Mouse (Mus musculus): Measurements from ENCODE around the gene Rbck1. TPM values are rescaled to one million over a fixed set of nuclear protein-coding genes. Genes with fewer than 3 reads are reported as not detected.
"Not testable (repeated sequence)": the region's sequence is repeated elsewhere in the genome, so short reads cannot be mapped to it uniquely, and the experiment has no call there.

Gene Rbck1
- total RNA-seq (2017) = 45.6 and 61.9 TPM in 2 replicates

DNA sequence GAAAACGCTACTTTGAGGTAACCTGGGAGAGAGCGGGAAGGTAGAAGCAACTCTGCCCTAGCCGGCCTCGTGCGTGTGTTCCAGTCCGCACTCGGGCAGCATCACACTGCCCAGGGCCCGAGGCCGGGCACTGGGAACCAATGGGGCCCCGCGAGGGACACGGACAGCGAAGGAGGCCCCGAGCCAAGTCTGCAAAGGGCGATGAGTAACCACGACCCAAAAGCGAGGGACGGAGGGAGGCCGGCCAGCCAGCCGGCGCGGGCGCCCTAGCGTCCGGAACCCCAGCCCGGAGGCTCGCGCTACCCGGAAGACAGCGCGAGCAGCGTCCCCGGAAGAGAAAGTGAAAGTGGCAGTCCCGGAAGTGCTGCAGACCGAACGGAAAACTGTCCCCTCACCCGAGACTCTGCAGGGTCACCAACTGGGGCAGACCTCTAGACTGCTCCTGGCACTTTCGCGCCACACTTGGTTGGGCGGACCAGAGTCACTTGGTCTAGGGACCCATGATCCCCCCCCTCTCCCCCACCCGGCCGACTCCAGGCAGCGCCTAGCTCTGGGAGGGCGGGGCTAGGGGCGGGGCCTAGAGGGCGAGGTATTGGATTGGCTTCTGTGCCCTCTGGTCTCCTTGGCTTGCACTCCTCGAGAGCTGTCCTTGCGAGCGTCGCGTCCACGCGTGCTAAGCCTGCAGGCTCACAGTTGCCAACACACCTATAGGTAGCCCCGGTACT, at the start of gene Rbck1:
TSS of gene Rbck1 (minus strand) at position 553 of the 725 bp plus-strand sequence.
- ATAC-seq (replicated peaks; ENCODE audit: low read depth, poor library complexity, severe bottlenecking) = peak; percentile 83

DNA sequence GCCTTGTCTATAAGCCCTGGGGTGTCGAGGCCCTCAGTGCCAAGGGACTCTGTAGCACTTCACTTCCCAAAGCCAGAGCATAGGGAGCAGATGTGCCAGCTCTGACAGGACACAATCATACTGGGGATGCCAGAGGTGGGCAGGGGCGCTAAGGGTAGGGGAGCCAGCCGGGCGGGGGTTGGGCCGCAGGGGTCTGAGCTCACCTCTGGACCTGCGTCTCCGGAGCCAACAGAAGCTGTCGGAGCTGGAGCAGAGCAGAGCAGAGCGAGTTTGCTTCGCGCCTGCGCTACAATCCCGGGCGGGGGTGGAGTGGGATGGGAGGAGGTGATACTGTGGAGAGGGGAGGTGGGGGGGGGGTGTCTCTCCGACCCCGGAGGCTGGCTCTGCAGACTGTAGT, 43.9 kb upstream of the Rbck1 start, which contains the start of gene Nrsn2:
TSS of gene Nrsn2 (minus strand) at position 294 of the 397 bp plus-strand sequence.
- ATAC-seq (replicated peaks; ENCODE audit: low read depth, poor library complexity, severe bottlenecking) = no peak

DNA sequence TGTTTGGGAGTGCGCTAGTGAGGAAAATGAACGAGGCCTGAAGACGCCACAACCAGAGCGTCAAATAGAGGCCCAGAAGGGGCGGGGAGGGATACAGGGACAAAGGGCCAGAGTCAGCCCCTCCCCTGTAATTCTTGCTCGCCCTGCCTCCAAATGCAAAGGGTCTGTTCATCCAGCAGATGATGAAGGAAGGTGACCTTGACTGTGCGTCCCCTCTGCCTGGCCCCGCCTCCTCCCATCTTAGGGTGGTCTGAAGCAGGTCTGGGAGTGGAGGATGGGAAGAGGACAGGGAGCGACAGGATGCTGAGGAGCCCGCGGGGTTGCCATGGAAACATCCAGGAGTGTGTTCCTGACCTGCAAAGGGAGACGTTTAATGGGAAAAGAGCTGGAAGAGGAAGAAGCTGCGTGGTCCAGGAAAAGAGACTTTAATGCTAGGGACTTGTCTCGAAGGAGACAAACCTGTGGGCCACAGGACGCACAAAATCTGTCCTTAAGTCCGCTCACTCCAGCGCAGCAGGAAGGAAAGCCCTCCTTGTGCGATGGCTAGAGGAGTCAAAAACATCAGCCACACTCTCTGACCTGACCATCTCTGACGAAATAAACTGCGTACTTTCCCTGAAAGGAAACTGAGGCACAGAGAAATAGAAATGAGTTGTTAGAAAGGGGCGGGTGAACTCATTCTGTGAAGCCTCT, 43.3 kb upstream of the Rbck1 start:
- no peak for ATAC-seq (replicated peaks; ENCODE audit: low read depth, poor library complexity, severe bottlenecking)

DNA sequence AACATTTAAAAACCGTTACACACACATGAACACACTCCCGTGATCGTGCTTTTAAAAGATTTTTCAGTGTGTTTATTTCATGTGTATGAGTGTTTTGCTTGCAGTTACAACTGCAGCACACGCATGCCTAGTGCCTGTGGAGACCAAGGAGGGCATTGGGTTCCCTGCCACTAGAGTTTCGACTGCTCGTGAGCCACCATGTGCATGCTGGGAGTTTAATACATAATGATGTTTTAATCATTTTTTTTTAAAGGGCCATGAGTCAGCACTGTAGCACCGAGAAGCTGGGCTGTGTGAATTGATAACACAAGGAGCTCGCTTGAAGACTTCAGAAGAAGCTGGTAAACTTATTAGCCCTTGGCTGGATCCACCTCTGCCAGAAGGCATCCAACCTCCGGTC, 41.1 kb upstream of the Rbck1 start:
- ATAC-seq (replicated peaks; ENCODE audit: low read depth, poor library complexity, severe bottlenecking) = peak; percentile 55

DNA sequence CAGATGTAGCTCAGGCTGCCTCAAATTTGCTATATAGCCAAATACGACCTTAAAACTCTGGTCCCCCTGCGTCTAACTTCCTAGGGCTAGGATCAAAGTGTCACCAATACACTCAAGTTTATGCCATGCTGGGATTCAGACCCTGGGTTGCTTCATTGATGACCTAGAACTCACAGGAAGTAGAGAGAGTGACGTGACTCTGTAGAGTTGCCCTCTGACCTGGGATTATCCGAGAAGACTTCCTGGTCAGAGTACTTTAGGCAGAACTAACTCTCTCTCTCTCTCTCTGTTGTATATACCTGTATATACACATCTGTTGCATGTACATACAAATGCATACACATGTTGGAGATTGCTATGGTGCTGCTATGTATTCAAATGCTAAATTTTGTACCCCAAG, 40.2 kb upstream of the Rbck1 start:
- ATAC-seq (replicated peaks; ENCODE audit: low read depth, poor library complexity, severe bottlenecking) = no peak

DNA sequence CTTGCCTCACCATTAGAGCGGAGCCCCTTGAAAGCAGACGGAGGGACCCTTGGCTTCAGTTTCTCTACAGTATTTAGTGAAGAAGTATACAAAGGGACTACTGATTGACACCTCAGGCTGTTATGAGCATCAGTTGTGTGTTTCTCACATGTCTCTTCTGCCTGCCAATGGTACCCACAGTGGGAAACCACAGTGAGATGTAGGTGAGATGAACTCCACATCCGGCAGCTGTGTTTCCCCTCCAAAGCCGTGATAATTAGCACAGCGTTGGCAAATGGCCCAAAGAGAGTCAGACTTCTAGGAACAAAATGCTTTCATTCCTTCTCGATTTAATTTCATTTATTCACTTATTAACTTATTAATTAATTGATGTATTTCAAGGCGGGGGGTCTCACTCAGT, 39.7 kb upstream of the Rbck1 start:
- ATAC-seq (replicated peaks; ENCODE audit: low read depth, poor library complexity, severe bottlenecking) = peak; percentile 75

DNA sequence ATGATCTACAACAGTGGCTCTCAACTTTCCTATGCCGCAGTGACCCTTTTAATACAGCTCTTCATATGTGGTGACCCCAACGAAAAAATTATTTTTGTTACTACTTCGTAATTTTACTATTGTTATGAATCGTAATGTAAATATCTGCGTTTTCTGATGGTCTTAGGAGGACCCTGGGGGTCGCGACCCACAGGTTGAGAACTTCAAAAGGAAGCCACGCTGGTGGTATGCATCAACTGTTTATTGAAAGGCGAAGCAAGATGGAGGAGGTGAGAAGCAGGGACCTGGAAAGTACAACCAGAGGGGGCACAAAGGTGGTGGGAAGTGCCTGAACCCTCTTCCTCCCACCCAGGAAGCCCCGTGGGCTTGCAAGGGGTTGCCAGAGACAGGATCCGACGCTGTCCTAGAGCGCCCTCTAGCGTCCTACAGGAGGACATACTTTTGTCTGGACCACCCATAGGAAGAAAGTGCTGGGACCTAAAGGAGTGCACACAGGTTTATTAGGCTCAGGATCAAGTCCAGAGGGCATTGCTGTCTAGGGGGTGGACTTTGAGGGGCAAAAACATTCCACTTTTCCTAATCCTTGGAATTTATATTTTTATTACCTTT, 36.2 kb upstream of the Rbck1 start:
- peak; percentile 67 for ATAC-seq (replicated peaks; ENCODE audit: low read depth, poor library complexity, severe bottlenecking)

DNA sequence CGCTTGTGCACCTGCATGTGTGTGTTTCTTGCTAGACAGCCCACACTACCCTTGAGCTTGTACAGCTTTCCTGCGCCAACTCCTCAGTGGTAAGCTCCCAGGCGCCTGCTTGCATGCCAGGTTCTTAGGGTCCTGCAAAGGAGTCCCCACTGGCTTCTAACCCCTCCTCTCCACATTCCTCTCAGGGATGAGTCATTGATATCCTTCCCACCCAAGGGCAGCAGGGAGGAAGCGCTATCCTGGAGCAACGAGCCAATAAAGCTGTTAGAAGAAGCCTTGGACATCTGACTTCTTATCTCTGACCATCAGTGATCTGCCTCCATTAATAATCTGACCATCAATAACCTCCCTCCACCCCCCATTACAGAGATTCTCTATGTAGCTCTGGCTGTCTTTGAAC, 35.5 kb upstream of the Rbck1 start:
- no peak for ATAC-seq (replicated peaks; ENCODE audit: low read depth, poor library complexity, severe bottlenecking)

DNA sequence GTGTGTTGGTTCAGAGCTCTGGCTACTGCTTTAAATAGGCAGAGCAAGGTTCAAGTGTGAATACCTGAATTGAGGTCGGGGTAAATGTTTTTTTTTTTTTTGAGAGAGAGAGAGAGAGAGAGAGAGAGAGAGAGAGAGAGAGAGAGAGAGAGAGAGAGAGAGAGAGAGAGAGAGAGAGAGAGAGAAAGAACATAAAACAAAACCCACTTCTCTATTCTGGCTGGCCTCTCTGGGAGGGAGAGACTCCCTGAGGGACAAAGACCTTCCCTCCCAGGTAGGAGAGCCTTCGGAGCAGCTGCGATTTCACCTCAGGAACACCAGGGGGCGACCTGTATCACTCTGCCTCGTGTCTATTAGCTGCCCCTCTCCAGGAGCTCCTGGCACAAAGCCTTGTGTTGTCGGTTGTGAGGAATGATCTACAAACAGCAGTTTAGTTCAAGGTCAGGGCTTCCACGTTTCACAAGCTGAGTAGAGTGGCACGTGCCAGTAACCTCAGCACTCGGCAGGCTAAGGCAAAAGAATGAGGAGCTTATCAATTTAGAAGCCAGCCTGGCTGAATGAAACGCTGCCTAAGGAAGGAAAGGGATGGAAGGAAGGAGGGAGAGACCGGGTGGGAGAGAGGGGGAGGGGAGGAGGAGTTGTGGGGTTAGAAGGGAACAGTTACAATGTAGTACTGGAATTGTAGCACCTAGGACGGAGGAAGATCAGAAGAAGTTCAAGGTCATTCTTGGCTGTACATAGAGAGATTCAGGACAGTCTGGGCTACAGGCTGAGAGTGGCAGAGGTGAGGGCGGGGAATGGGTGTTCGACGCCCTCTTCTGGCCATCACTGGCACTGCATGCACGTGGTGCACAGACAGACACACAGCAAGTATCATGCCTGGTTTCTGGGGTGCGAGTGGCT, 31.0 kb upstream of the Rbck1 start:
- peak; percentile 81 for ATAC-seq (replicated peaks; ENCODE audit: low read depth, poor library complexity, severe bottlenecking)

DNA sequence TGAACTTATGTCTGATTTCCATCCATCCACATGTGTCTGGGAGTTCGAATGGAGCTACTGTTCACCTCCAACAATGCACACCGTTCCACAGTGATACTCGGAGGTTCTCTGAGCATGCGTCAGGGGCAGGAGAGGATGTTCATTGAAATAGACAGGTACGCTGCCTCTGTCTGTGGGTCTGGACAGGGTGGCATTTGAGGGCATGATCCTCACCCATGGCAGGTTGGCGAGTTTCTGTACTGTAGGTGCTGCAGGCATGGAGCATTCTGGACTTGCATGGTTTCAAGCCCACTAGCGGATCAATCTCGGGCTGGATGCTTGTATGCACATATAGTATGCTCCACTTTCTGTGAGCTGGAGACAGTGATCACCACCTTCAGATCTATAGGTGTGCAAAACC, 28.7 kb upstream of the Rbck1 start:
- no peak for ATAC-seq (replicated peaks; ENCODE audit: low read depth, poor library complexity, severe bottlenecking)

DNA sequence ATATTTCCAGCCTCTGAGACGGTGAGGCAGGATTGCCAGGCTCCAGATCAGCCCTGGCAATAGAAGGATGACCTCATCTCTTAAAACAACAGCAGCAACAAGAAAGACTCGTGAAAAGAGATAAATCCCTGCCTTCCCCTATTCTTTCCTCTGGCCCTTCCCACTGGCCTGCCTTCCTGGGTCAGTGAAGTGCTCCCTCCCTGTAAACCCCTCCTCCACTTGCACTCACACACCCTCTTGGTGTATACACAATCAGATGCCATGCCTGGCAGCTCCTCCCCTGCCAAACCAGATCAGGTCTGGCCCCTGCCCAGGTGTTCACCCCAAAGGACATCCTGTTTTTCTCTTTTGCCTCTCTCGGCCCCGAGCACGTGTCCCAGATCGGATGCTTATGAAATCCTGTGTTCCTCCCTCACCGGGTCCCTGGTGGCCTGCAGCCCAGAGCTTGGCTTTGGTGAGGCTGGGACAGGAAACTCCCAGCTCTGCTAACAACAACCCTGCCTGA, 27.9 kb upstream of the Rbck1 start:
- peak; percentile 65 for ATAC-seq (replicated peaks; ENCODE audit: low read depth, poor library complexity, severe bottlenecking)

DNA sequence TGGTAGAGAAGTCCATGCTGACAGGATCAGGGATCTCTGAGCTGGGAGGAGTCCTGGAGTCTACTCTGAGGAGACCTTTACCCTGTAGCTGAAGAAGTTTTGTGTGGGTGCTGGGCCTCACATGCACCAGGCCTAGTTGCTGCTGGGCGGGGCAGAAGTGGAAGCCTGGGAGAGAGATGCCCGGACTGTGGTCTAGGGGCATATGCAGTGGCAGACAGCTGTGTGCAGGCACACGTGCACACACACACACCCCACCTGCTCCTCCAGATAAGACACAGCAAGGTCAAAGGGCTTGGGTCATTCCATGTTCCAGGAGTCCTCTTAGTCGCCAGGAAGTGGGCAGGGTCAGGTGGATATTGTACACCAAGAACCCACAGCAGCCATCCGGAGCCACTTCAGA, 27.2 kb upstream of the Rbck1 start:
- peak; percentile 2; the same call in 1 of the 2 replicates for ATAC-seq (replicated peaks; ENCODE audit: low read depth, poor library complexity, severe bottlenecking)

DNA sequence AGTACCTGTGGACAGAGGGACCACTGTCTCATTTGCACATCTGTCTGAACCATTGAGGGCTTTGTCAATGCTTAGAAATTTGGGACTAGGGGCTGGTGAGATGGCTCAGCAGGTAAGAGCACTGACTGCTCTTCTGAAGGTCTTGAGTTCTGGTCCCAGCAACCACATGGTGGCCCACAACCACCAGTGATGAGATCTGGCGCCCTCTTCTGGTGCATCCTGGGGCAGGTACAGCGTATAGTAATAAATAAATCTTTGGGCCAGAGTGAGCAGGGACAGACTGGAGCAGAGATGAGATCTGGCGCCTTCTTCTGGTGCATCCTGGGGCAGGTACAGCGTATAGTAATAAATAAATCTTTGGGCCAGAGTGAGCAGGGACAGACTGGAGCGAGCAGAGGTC, 26.5 kb upstream of the Rbck1 start:
- not testable (repeated sequence) for ATAC-seq (replicated peaks; ENCODE audit: low read depth, poor library complexity, severe bottlenecking)

DNA sequence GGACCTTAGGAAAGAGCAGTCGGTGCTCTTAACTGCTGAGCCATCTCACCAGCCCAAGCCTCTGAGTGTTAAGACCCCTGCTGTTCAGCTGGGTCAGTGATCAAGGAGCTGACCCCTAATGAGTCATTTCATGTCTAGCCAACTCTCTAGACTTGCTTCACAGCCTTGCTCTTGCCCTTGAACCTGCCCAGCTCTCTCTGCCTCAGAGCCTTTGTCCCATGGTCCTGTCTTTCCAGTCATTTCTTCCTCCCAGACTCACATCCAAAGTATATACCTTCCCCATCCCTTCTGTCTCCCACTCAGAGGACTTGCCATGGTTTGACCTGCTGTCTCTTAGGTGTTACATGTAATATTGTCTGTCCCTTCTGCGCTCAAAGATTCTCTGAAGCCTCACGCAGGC, 24.8 kb upstream of the Rbck1 start:
- ATAC-seq (replicated peaks; ENCODE audit: low read depth, poor library complexity, severe bottlenecking) = no peak

DNA sequence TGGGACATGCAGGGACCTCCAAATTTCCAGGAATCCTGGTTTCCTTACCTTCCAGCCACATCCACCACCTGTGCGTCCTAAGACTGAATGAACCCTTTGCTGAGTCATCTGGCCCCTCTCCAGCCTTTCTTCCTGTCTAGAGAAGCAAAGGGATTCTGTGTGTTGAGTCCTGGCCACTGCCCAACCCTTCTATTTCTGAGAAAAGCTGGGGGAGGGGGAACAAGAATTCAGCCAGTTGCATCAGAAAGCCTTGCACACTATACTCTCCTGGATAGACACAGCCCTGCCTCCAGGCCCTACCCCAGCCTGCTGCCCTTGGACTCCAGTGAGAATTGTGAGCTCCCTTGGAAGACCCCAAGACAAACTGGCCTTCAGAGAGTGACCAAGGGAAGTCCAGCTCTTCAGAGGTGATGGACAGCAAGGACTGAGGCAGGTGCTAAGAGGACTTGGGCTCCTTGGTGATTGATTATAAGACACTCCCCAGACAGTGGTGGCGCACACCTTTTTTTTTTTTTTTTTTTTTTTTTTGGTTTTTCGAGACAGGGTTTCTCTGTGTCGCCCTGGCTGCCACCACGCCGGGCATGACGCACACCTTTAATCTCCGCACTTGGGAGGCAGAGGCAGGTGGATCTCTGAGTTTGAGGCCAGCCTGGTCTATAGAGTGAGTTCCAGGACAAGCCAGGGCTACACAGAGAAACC, 17.5 kb upstream of the Rbck1 start:
- ATAC-seq (replicated peaks; ENCODE audit: low read depth, poor library complexity, severe bottlenecking) = peak; percentile 43

DNA sequence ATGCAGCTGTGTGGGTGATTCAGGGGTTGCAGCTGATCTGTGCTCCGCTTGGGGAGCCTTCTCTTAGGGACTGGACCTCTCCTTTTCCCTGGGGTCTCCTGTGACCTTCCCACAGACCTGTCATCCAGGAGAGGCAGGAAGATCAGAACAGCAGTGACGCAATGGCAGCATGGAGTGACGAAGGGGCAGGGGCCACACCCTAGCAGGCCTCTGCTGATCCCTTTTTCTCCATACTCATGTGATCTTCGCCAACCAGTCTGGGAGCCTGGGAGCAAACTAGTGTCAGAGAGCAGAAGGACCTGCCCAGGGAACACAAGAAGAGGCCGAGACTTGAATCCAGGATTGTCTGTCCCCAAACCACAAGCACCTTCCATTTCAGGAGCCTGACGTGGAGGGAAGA, 16.8 kb upstream of the Rbck1 start:
- no peak for ATAC-seq (replicated peaks; ENCODE audit: low read depth, poor library complexity, severe bottlenecking)

DNA sequence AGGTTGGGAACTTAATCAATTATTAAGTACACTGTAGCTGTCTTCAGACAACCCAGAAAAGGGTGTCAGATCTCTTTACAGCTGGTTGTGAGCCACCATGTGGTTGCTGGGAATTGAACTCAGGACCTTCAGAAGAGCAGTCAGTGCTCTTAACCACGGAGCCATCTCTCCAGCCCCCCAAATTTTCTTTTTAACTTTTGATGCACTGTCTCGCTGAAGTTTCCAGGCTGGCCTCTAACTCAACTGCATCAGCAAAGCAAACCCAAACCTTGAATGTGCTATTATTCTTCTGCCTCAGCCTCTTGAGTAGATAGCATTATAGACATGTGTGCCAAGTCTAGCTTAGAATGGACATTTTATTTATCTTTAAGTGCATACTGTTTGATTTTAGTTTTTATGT, 15.3 kb upstream of the Rbck1 start:
- no peak for ATAC-seq (replicated peaks; ENCODE audit: low read depth, poor library complexity, severe bottlenecking)

DNA sequence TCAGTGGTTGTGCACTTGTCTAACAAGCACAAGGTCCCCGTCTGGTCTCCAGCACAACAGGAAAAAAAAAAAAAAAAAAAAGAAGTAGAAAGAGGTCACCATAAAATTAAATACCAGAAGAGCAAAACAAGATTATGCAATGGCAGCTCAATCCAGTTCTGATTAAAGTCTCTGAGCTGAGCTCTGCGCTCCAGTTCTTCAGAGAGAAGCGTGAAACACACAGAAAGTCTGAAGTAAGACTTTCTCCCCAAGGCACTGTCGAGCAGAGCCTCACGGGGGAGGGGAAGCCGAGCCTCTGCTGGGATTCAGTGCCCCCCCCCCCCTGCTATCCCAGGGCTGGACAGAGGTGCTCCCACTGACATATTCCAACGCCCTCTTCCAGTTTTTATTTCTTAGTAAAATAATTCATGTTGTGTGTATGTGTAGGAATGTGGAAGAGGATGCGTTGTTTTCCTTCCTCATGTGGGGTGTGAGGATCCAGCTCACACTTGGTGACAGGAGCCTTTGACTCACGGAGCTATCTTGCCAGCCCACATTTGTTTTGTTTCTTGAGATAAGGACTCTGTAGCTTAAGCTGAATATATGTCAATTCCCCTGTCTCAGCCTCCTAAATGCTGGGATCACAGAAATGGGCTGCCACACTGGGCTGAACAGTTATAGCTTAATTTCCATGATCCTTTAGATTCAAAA, 14.5 kb upstream of the Rbck1 start:
- ATAC-seq (replicated peaks; ENCODE audit: low read depth, poor library complexity, severe bottlenecking) = peak; percentile 42

DNA sequence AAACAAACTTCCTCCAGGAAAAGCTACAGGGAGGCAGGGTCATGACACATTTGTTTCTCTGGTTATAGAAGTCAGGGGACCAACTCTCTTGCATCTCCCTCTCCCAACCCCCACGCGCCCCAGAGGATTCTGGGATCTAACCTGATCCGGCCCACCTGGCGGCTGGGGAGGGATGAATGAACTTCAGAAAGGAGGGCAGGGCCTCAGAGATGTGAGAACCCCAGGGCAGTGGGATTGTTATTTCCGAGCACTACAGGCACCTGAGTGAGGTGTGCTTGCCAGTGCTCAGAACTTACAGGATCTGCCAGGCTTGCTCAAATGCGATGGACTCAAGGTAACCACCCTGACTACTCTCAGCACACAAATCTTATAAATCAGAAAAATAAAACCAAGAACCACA, 12.9 kb upstream of the Rbck1 start:
- ATAC-seq (replicated peaks; ENCODE audit: low read depth, poor library complexity, severe bottlenecking) = no peak

Measured in common myeloid progenitor, adult 5-6 weeks (primary cell).